Mouse (Mus musculus): ENCODE measurements at regions not wholly inside any gene's neighbourhood (a gene's known extent, or its start where the extent isn't known, plus 50 kb on each side); places are given as distances from the start of the nearest gene placed in this dataset.

DNA sequence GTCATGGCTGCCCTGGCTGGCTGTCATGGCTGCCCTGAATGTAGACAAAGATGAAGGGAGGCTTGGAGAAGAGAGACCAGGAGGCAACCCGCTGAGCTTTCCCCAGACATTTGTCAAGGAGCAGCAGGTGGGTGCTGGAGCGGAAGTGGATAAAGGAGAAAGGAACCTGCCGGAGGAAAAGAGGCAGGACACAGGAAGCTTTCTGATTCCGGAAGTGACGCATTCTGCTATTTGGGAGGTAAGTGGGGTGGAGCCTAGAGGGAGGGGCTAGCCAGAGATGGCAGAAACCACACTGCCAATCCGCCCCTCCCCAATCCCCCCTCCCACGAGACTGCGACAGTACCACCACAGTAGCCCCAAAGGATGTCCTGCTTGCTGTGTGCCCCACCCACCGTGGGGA is 80.1 kb downstream of the Gm572 start:
- H3K27me3 ChIP-seq, result no peaks in the 10 kb centered on the region
- in situ Hi-C loops (cut with MboI; ENCODE audit: low pct_unique_long_range_greater_than_20kb), result loop anchor here (10.0 kb wide), 1 partner anchor 182 kb away; no protein-coding TSS in a partner anchor
- no peak for DNase-seq (ENCODE audit: low read depth, low spot score)
- ChIA-PET POLR2A (no interaction called here), CTCF (no interaction called here)
- TF ChIP-seq CTCF (IDR thresholded peaks at IDR 0.05), result no peak
- ATAC-seq, result no peak

DNA sequence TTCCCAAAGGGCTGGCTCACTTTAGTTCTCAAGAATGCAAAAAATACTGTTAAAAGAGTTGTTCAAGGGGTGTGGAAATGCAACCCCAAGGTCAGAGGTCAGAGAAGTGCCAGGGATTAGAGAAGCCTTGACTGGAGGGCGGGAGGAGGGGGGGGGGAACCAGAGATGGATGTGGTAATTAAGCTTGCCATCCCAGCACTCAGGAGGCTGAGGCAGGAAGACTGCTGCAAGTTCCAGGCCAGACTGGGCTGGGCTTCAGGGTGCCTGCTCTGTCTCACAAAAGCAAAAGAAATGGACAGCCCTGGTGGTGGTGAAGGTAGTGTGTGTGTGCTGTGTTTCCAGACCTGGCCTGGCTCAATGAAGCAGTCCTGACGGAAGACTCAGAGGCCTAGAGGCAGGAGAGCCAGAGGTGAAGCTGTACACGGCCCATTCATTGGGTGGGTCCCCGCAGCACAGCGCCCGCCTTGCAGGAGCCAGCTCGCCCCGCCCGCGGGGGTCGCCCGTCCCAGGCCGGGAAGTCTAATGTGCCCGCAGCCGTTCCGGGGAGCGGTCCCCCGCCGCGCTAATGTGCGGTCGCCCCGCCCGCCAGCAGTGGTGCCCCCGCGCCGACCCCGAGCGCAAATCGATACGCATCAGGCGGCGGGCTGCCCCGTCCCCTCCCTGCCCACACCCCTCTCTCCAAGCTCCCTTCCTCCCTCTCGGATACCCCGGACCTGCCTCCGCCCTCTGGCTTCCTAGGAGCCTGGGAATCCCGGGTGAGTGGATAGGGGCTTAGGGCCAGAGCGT is 80.1 kb upstream of the Casz1 start:
- H3K27me3 ChIP-seq, result no peaks in the 10 kb centered on the region
- no peak for TF ChIP-seq CTCF (IDR thresholded peaks at IDR 0.05)
- in situ Hi-C loops (cut with MboI; ENCODE audit: low pct_unique_long_range_greater_than_20kb), result loop anchor here (10.0 kb wide), 1 partner anchor 181 kb away; no protein-coding TSS in a partner anchor
- DNase-seq (ENCODE audit: low read depth, low spot score) (no peak), ATAC-seq (no peak)
- ChIA-PET CTCF (no interaction called here), POLR2A (no interaction called here)

DNA sequence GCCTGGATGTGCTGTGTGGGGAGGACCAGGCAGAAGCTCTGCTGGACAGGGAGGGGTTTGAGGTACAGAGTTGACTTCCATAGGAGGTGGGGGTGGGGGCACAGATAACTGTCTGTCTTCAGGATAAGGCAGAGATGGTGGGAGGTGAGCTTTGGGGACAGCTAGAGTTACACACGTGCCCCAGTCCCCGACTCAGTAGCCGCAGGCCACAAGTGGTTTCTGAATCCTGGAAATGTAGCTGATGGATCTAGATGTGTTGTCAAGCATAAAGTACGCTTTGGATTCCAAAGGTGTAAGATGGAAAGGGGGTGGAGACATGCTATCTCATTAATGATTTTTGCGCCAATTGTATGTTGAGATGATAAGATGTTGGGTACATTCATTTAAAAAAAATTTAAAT is 75.4 kb upstream of the Casz1 start:
- ChIA-PET CTCF (interaction anchor here (0.9 to 1.2 kb wide), 3 partner anchors 11 to 24 kb away, joined by 3 to 4 read pairs (median 3); no protein-coding TSS in a partner anchor), POLR2A (no interaction called here)
- ATAC-seq (peak; percentile 60), DNase-seq (ENCODE audit: low read depth, low spot score) (peak; percentile 56)
- no peak for TF ChIP-seq CTCF (IDR thresholded peaks at IDR 0.05)
- H3K27me3 ChIP-seq, result no peaks in the 10 kb centered on the region
- in situ Hi-C loops (cut with MboI; ENCODE audit: low pct_unique_long_range_greater_than_20kb), result loop anchor here (10.0 kb wide), 1 partner anchor 176 kb away; no protein-coding TSS in a partner anchor

DNA sequence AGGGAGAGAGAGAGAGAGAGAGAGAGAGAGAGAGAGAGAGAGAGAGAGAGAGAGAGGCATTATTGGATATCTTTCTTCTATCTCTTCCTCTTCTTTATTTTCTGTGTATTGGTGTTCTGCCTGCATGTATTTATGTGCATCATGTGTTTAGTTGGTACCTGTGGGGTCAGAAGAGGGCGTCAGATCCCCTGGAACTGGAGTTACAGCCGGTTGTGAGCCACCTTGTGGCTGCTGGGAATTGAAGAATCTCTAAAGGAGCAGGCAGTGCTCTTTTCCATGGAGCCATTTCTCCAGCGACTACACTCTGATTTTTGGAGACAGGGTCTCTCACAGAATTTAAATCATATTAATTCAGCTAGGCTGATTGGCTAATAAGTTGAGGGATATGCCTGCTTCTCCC is 72.6 kb upstream of the Casz1 start:
- CTCF ChIA-PET, result no interaction called here
- POLR2A ChIA-PET, result no interaction called here
- TF ChIP-seq CTCF (IDR thresholded peaks at IDR 0.05), result no peak
- no peaks in the 10 kb centered on the region for H3K27me3 ChIP-seq
- ATAC-seq (no peak), DNase-seq (ENCODE audit: low read depth, low spot score) (no peak)
- in situ Hi-C loops (cut with MboI; ENCODE audit: low pct_unique_long_range_greater_than_20kb), result no loop called here

DNA sequence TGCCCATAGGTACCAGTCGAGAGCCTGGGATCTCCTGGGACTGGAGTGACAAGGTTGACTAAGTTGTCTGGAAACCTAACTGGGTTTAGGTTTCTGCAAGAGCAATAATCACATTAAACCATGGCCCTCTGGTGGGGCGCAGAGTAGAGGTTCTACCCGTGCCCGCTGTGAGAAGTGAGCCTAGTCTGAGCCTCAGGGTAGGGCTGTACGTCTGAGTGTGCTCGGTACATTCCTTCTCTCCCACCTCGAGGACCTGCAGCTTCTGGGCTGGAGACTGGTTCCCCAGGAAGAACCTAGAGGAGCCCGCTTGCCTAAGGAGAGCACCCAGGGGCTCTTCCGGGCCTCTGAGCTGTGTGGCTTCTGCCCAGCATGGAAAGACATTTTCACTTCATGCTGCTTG is 70.2 kb upstream of the Casz1 start:
- POLR2A ChIA-PET, result no interaction called here
- ATAC-seq, result no peak

DNA sequence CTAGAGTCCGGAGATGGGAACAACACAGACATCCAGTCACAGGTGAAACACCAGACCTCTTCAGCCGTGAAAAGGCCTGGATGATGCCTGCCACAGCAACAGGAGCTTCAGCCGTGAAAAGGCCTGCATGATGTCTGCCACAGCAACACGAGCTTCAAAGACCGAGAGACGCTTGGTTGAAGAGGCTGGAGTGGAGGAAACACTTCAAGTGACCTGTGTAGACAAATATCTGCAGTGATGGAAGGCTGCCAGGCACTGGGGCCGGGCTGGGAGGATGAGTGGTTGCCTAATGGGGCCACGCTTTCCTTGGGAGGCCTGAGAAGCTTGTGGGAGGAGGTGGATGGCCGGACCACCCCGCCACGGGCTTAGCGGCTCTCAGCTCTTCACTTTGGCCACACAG is 69.7 kb upstream of the Casz1 start:
- POLR2A ChIA-PET, result no interaction called here
- no peak for TF ChIP-seq CTCF (IDR thresholded peaks at IDR 0.05)
- ATAC-seq (no peak), DNase-seq (ENCODE audit: low read depth, low spot score) (no peak)
- no peaks in the 10 kb centered on the region for H3K27me3 ChIP-seq
- CTCF ChIA-PET, result interaction anchor here (1.0 kb wide), 1 partner anchor 342 kb away, joined by 3 read pairs; no protein-coding TSS in a partner anchor
- in situ Hi-C loops (cut with MboI; ENCODE audit: low pct_unique_long_range_greater_than_20kb), result no loop called here

More for the DNA sequence above, 70.2 kb upstream of the Casz1 start:
- no peak for TF ChIP-seq CTCF (IDR thresholded peaks at IDR 0.05)
- CTCF ChIA-PET, result interaction anchor here (1.0 kb wide), 1 partner anchor 343 kb away, joined by 3 read pairs; no protein-coding TSS in a partner anchor
- in situ Hi-C loops (cut with MboI; ENCODE audit: low pct_unique_long_range_greater_than_20kb), result no loop called here
- no peaks in the 10 kb centered on the region for H3K27me3 ChIP-seq
- DNase-seq (ENCODE audit: low read depth, low spot score), result no peak

DNA sequence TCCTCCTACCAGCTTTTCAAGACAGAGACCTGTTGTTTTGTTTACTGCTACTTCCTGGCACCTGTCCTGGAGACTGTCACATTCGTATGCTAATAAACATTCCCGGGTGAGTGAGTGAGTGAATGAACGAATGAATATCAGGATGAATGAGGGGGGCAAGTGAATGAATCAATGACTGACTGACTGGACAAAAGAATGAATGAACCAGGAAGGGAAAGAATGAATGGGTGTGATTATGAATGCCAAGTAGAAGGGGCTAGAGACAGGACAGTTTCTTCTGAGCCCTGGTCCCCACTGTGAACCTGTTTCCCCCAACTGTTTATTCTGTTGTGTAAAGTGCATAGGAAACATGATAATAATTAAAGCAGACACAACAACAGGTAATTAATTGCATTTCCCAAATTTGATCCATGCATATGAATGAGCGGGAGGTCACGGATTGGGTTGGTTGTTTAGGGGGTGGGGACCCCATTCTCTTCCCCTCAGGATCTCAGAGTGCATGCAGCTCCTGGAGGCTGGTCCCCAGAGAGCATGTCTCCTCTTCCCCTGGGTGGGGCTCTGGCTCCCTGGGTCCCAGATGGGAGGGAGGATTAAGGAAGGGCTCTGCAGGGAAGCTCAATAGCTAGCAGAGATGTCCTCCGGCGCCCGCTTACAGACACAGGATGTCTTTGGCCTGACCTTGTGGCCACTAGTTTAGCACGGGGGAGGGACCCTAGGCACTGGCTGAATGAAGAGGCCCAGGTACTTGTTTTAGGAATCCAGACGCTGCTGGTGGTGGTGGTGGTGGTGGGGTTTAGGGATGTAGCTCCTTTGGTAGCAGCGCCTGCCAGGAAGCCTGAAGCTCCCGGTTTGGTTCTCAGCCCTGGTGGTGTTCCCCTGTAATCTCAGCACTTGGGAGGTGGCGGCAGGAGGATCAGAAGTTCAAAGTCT is 65.4 kb upstream of the Casz1 start:
- no peak for TF ChIP-seq CTCF (IDR thresholded peaks at IDR 0.05)
- CTCF ChIA-PET, result interaction anchor here (1.3 to 1.5 kb wide), 2 partner anchors 10 to 29 kb away, joined by 3 to 4 read pairs; no protein-coding TSS in a partner anchor
- DNase-seq (ENCODE audit: low read depth, low spot score) (no peak), ATAC-seq (no peak)
- no peaks in the 10 kb centered on the region for H3K27me3 ChIP-seq
- in situ Hi-C loops (cut with MboI; ENCODE audit: low pct_unique_long_range_greater_than_20kb), result no loop called here
- POLR2A ChIA-PET, result no interaction called here

DNA sequence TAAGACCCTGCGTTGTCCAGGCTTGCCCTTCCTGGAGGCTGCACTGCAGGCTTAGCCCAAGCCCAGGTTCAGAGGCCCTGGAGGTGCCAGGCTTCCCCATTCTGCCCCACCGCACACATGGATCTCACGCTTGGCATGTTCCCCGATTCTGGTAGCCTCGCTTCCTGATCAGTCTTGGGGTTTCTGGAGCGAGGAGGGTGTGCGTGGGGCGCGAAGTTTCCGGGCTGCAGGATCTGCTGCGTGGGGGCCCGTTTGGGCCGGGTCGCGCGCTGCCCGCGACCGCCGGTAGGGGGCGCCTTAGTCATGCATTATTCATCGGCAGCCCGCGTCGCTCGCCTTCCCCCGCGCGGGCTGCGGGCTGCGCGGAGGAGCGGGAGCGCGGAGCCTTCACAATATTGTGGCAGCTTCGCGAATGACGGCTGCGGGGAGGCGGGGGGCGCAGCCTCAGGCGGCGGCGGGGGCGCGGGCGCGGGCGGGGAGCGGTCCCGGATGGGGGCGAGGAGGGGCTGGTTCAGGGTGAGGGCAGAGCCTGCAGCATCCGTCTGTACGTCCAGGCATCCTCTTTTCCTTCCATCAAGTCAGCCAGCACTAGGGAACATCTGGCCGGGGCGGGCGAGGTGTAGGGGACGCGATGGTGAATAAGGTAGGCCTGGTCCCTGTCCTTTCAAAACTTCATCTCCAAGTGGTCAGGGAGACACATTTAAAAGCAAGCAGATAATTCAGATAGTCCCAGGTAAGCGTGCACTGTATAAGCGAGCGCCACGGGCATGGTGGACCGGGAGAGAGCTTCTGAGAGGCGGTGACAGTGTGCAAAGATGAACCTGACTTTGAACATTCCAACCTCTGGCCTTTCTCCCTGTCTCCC is 61.4 kb upstream of the Casz1 start:
- DNase-seq (ENCODE audit: low read depth, low spot score), result no peak
- POLR2A ChIA-PET, result no interaction called here

DNA sequence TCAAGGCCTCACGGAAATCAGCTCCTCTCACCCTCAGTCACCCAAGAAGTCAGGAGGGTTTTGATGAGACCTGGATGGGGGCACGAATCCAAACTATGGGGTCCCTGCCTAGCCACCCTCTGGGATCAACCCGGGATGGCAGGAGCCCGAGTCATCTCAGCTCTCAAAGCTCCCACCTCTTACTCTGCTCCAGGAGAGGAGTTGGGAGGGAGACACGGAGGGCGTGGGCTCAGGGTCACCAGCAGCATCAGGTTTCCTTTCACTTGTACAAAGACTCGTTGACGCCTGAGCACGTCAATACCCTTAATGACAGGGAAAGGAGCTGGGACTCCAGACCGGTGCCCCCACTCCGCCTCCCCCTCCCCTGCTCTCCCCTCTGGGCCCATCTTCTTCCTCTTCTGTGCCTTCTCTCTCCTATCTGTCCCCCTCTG is 60.8 kb upstream of the Casz1 start:
- TF ChIP-seq CTCF (IDR thresholded peaks at IDR 0.05), result no peak
- no peak for DNase-seq (ENCODE audit: low read depth, low spot score)
- ATAC-seq, result no peak
- POLR2A ChIA-PET, result no interaction called here
- H3K27me3 ChIP-seq, result no peaks in the 10 kb centered on the region
- in situ Hi-C loops (cut with MboI; ENCODE audit: low pct_unique_long_range_greater_than_20kb), result no loop called here
- CTCF ChIA-PET, result interaction anchor here (1.1 kb wide), 1 partner anchor 13 kb away, joined by 3 read pairs; no protein-coding TSS in a partner anchor

More for the DNA sequence above, 61.4 kb upstream of the Casz1 start:
- no peaks in the 10 kb centered on the region for H3K27me3 ChIP-seq
- in situ Hi-C loops (cut with MboI; ENCODE audit: low pct_unique_long_range_greater_than_20kb), result no loop called here
- ATAC-seq, result no peak
- CTCF ChIA-PET, result interaction anchor here (1.1 kb wide), 1 partner anchor 13 kb away, joined by 3 read pairs; no protein-coding TSS in a partner anchor
- TF ChIP-seq CTCF (IDR thresholded peaks at IDR 0.05), result no peak

DNA sequence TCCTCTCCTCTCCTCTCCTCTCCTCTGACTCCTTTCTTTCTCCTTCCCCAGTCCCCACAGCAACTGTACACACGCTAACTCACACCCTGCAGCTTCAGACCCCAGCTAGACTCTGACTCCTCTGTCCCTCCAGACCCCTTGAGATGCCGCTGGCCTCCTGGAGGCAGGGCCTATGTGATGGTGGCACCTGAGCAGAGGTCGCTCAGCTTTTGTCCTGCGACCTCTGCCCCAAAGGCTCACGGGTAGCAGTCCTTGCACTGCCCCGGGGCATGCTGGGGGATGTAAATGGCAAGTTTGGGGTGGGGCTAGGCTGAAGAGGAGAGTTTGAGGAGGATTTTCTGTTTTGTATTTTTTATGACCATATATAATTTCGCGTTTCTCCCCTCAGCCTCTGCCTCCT is 60.2 kb upstream of the Casz1 start:
- no peaks in the 10 kb centered on the region for H3K27me3 ChIP-seq
- DNase-seq (ENCODE audit: low read depth, low spot score) (no peak), ATAC-seq (no peak)
- CTCF ChIA-PET, result interaction anchor here (1.1 kb wide), 1 partner anchor 14 kb away, joined by 3 read pairs; no protein-coding TSS in a partner anchor
- in situ Hi-C loops (cut with MboI; ENCODE audit: low pct_unique_long_range_greater_than_20kb), result no loop called here
- POLR2A ChIA-PET, result no interaction called here
- TF ChIP-seq CTCF (IDR thresholded peaks at IDR 0.05), result no peak

Measured in Patski (cell line).